Mouse (Mus musculus): ENCODE measurements around the gene Elf5.

Elf5 gene

GRCm38 (mm10) chr2:103435110-103435509 is 23.6 kb downstream of the Elf5 start:
- ATAC-seq (ENCODE audit: low TSS enrichment) = 0 out of 2 replicates have a peak, but pooled peaks have one; percentile 21

- no peak for ATAC-seq (ENCODE audit: low TSS enrichment)
Observed at GRCm38 (mm10) chr2:103436534-103436933, 25.0 kb downstream of the Elf5 start.

DNA sequence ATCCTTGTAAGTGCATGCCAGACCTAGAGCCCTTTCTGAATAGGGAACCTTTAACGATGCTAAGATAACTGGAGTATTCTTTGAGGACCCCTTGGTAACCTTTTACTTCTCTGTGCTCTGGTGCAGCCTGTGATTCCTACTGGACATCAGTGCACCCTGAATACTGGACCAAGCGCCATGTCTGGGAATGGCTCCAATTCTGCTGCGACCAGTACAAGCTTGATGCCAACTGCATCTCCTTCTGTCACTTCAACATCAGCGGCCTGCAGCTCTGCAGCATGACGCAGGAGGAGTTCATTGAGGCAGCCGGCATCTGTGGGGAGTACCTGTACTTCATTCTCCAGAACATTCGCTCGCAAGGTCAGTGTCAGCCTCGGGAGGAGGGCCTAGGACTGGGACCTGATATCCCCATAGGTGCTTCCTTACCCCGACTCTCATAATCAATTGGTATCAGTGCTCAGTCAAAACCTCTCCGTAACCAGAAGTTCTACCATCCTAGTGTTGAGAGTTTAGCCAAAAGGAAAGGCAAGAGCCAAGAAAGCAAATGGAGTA is 27.7 kb downstream of the Elf5 start:
- ATAC-seq (ENCODE audit: low TSS enrichment) = no peak

GRCm38 (mm10) chr2:103439710-103440109 is 28.2 kb downstream of the Elf5 start:
- ATAC-seq (ENCODE audit: low TSS enrichment) = peak; percentile 94

DNA sequence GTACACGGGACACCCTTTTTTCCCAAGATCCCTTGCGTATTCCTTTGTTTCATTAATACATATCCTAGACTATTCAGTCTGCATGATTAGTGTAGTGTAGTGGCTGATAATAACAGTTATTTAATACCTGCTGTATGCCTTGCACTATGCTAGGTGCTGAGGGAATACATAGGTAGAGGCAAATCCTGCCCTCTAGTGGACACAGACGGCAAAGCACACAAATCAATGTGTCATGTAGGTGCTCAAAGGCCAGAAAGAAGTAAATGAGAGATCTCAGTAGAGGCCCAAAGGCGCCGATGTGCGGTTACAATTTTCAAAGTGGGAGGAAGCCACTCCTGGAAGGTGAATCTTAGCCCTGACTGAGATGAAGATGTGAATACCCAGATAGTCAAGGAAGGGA is 34.3 kb downstream of the Elf5 start:
- ATAC-seq (ENCODE audit: low TSS enrichment) = peak; percentile 78

DNA sequence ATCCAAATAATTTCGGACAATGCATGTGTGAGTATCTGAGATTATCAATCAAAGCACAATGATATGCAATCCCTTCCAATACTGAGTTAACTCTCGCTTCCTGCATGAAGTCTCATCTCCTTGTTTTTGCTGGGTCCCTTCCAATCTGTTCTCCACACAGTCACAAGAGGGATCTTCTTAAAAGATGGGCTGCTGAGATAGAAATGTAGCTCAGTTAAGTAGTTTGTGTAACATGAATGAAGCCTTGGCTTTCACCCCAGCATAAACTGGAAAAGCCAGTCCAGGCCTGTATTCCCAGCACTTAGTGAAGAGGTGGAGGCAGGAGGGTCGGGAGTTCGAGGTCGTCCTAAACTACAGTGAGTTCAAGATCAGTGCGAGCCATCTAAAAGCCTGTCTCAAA is 34.8 kb downstream of the Elf5 start:
- no peak for ATAC-seq (ENCODE audit: low TSS enrichment)

- no peak for ATAC-seq (ENCODE audit: low TSS enrichment)
Observed at GRCm38 (mm10) chr2:103448947-103449560, 37.6 kb downstream of the Elf5 start.

- no peak for ATAC-seq (ENCODE audit: low TSS enrichment)
Observed at GRCm38 (mm10) chr2:103449813-103450212, 38.3 kb downstream of the Elf5 start.

- no peak for ATAC-seq (ENCODE audit: low TSS enrichment)
Observed at GRCm38 (mm10) chr2:103450267-103450666, 38.8 kb downstream of the Elf5 start.

GRCm38 (mm10) chr2:103452550-103452949 is 41.1 kb downstream of the Elf5 start:
- ATAC-seq (ENCODE audit: low TSS enrichment) = peak; percentile 72

DNA sequence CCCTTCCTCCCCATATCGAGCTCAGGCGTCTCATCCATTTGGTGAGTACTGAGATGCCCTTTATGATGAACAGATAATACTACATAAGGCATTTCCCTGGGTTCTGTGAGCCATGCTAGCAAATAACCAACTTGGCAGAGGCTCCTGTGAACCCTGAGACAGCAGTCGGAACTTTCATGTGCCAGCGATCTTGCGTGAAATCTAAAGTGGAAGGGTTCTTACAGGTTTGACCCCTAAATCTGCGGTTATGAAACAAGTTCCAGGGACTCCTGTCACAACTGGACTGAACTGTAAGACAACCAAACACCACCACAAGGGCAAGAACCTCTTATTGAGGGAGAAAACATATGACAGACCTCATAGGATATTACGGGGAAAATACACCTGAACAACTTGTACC is 44.3 kb downstream of the Elf5 start:
- no peak for ATAC-seq (ENCODE audit: low TSS enrichment)

GRCm38 (mm10) chr2:103456646-103457045 is 45.2 kb downstream of the Elf5 start:
- ATAC-seq (ENCODE audit: low TSS enrichment) = peak; percentile 64

DNA sequence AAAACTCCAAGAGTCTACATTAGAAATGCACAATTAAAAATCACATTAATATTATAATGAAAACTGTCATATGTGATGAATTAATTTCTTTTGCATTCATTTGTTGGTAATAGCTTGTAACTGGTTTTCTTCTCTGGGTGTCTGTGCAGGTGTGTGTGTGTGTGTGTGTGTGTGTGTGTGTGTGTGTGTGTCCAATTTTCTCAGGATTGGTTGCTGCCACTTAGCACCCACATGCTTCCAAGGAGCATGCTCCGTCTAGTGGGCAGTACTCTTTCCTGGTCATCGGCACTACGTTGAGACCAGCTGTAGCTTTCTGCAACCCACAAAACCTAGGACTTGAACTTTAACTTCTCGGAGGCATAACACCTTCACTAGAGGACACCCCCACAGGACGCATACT is 45.6 kb downstream of the Elf5 start:
- no peak for ATAC-seq (ENCODE audit: low TSS enrichment)

DNA sequence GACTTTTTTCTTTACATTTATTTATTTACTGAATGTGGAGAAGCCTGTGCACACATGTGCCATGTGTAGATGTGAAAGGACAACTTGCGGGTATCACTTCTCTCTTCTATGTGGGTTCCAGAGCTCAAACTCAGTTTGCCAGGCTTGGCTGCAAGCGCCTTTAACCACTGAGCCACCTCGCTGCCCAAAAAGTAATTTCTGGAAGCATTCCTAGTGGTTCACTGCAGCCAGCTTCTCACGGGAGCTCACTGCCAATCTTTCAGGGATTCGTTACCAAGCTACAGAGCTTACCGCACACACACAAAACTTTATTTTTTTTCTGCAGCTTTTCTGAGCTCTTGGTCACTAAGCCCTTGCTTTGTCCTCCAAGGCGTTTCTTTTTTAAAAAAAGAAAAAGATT is 46.1 kb downstream of the Elf5 start:
- no peak for ATAC-seq (ENCODE audit: low TSS enrichment)

- no peak for ATAC-seq (ENCODE audit: low TSS enrichment)
Observed at GRCm38 (mm10) chr2:103459069-103459468, 47.6 kb downstream of the Elf5 start.

DNA sequence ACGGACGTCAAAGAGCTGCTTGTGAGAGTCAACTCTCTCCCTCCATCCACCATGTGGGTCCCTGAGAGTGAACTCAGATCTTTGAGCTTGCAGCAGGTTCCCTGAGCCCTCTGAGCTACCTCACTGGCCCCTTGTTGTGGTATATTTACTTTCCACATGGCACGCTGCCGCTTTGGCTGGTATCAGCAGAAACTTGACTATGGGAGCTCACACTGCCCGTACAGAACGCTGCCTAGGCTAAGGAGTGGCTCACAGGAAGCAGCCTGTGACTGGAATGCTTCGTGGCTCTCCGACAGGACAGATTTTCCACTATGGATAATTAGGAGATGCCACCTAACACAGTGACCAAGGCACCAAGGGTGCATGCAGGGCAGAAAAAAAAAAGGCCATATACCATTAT is 49.7 kb downstream of the Elf5 start:
- ATAC-seq (ENCODE audit: low TSS enrichment) = no peak

GRCm38 (mm10) chr2:103461743-103462142 is 50.3 kb downstream of the Elf5 start:
- no peak for ATAC-seq (ENCODE audit: low TSS enrichment)

GRCm38 (mm10) chr2:103462746-103463145 is 51.3 kb downstream of the Elf5 start:
- ATAC-seq (ENCODE audit: low TSS enrichment) = no peak

DNA sequence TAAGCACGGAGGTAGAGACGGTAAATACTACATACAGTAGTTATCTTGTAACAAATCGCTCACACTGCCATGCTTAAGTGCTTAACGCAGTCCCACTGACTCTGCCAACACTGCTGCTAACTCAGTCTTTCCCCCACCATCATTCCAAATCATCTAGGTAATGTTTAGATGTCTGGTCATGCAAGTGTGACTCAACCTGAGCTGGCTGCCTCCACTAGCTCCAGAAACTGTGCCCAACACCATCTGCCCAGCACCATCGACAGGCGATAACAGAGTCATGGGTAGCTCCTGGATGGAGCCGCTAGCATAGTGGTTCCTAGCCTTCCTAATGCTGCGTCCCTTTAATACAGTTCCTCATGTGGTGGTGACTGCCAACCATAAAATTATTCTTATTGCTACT is 53.0 kb downstream of the Elf5 start:
- peak; percentile 51 for ATAC-seq (ENCODE audit: low TSS enrichment)

DNA sequence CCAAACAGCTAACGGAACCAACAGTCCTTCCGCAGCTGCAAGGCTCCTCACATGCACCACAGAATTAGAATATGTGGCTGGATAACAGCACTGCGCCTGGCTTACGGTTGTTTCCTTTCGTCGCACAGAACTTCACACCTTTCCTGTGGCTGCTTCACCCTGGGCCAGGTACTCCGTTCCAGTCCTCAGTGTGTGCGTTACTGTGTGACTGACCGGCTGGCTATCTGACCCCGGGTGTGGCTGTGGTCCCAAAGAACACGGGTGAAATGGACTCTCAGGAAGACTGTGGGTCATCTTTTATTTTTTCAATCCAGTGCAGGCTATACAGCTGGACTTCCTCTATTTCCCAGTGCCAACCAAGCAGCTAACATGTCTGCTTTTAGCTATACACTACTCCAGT is 53.9 kb downstream of the Elf5 start:
- ATAC-seq (ENCODE audit: low TSS enrichment) = no peak

GRCm38 (mm10) chr2:103466272-103466671 is 54.8 kb downstream of the Elf5 start:
- no peak for ATAC-seq (ENCODE audit: low TSS enrichment)

DNA sequence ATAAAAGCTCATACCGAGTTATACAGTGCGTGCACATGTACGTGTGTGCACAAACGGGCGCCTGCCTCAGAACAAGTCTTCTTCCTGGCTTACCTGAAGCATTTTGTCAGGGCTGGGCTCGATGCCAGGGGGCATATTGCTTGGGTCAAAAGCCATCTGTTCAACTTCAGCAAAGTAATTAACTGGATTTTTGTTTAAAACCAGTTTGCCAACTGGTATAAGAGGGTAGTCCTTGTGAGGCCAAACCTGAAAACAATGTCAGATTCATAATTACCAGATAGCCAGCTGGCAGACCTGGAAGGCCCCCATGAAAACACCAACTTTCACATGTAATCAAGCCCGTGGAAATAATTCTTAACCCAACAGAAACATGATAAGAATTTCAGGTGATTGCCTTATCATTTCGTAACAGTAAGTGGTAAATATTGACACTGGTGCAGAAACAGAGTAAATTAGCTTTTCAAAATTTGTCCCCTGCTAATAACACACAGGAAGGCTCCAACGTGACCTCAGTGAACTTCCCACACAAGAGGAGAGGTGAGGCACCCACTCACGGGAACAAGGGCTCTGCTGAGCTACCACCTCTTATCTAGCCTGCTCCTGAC is 55.6 kb downstream of the Elf5 start:
- no peak for ATAC-seq (ENCODE audit: low TSS enrichment)

GRCm38 (mm10) chr2:103473362-103473761 is 61.9 kb downstream of the Elf5 start:
- ATAC-seq (ENCODE audit: low TSS enrichment) = no peak

- ATAC-seq (ENCODE audit: low TSS enrichment) = no peak
Observed at GRCm38 (mm10) chr2:103476180-103476579, 64.7 kb downstream of the Elf5 start.

Data from frontal cortex, adult (tissue).